Mouse (Mus musculus) limb, embryonic 14.5 days (tissue): ENCODE results near the gene Gm6904. TPM values are rescaled to one million over a fixed set of nuclear protein-coding genes. Genes with fewer than 3 reads are reported as not detected.

Experiments used
- ATAC-seq: fragments of 200-750 bp; cut with Nextera tagmentation; 2 replicates; pipeline ENCODE4 v1.8.0; 2017; ENCODE audit warnings: low read depth, moderate number of reproducible peaks, moderate TSS enrichment; ENCODE audit not compliant: low FRiP score
- DNase-seq: peaks from one replicate; pipeline ENCODE4 v3.0.0-alpha.2; 2015; ENCODE audit warnings: low spot score
- H3K27ac ChIP-seq: fragments of 300-500 bp; sonication (generic); replicated peaks from 2 replicates; pipeline ENCODE4 v1.5.1; 2014; ENCODE audit warnings: low read depth, mild to moderate bottlenecking, low read length, moderate library complexity, mixed read lengths
- H3K27me3 ChIP-seq: fragments of 300-500 bp; sonication (generic); 2 replicates; pipeline ENCODE4 v1.6.1; 2014; ENCODE audit warnings: low read length, mixed read lengths; ENCODE audit not compliant: control insufficient read depth, insufficient read depth
- H3K36me3 ChIP-seq: fragments of 300-500 bp; sonication (generic); 2 replicates; pipeline ENCODE4 v1.6.1; 2014; ENCODE audit warnings: mild to moderate bottlenecking, low read length, moderate library complexity, mixed read lengths; ENCODE audit not compliant: control insufficient read depth, insufficient read depth
- H3K4me1 ChIP-seq: fragments of 300-500 bp; sonication (generic); 2 replicates; pipeline ENCODE4 v1.6.1; 2014; ENCODE audit warnings: antibody characterized with exemption, low read length, mixed read lengths; ENCODE audit not compliant: control insufficient read depth, insufficient read depth
- H3K4me2 ChIP-seq: fragments of 300-500 bp; sonication (generic); replicated peaks from 2 replicates; pipeline ENCODE4 v1.6.1; 2014; ENCODE audit warnings: low read depth, mild to moderate bottlenecking, low read length, moderate library complexity; ENCODE audit not compliant: severe bottlenecking
- H3K4me3 ChIP-seq: fragments of 300-500 bp; sonication (generic); replicated peaks from 2 replicates; pipeline ENCODE4 v1.5.1; 2014; ENCODE audit warnings: low read length
- H3K9ac ChIP-seq: fragments of 300-500 bp; sonication (generic); 2 replicates; pipeline ENCODE4 v1.6.1; 2014; ENCODE audit warnings: mild to moderate bottlenecking, low read depth, low read length, moderate library complexity; ENCODE audit not compliant: severe bottlenecking
- H3K9me3 ChIP-seq: fragments of 300-500 bp; sonication (generic); 2 replicates; pipeline ENCODE4 v1.6.1; 2016; ENCODE audit warnings: low read length; ENCODE audit not compliant: control insufficient read depth
- POLR2A ChIP-seq: fragments of 200-500 bp; IDR thresholded peaks from 2 replicates; pipeline ENCODE4 v1.8.0; 2012; ENCODE audit warnings: inconsistent platforms, mild to moderate bottlenecking, moderate library complexity, borderline replicate concordance; ENCODE audit not compliant: insufficient read depth, insufficient read length; ENCODE audit errors: extremely low read depth
- WGBS: fragments of 180-500 bp; shearing (Covaris S2); extraction: QIAGEN DNeasy Blood & Tissue Kit; methylation state at CpG from one replicate; pipeline ENCODE4 v1.1.7; 2014; 5-methylcytosine and 5-hydroxymethylcytosine counted together
- polyA plus RNA-seq, 2 experiments: library from polyadenylated mRNA; depleted of rRNA in 1 of 2; stranded (reverse) in 1 of 2; unstranded in 1 of 2; fragments of >200 nt; fragmentation: Nextera tagmentation in 1 of 2; extraction: Ambion mirVana in 1 of 2; gene quantifications; 2 replicates each; pipeline versions ENCODE4 v1.2.1 to v1.2.3; 2012 to 2014

The Gm6904 gene
- polyA plus RNA-seq, 2 experiments, result not detected

- no peak overlapping the region for H3K9ac ChIP-seq
- H3K4me2 ChIP-seq, result no peak overlapping the region
- H3K4me1 ChIP-seq, result no peaks in the 10 kb centered on the region
- H3K4me3 ChIP-seq, result no peak overlapping the region
- peaks cover 90% of the 10 kb centered on the region for H3K36me3 ChIP-seq
- H3K27ac ChIP-seq, result no peak overlapping the region
- 91% methylated on average over 9 of the region's 9 CpGs for WGBS
- ATAC-seq (no peak), DNase-seq (no peak)
- TF ChIP-seq POLR2A, result no peak
- 0 out of 2 replicates have a peak, but pooled peaks cover 3% of the 10 kb centered on the region for H3K9me3 ChIP-seq
- no peaks in the 10 kb centered on the region for H3K27me3 ChIP-seq
Observed at GRCm38 (mm10) chr14:59233635-59234034, 26.4 kb downstream of the Gm6904 start.

GRCm38 (mm10) chr14:59232003-59232402 lies 28.0 kb downstream of the Gm6904 start:
- Histone ChIP-seq H3K4me1 (no peaks in the 10 kb centered on the region), H3K4me2 (no peak overlapping the region), H3K36me3 (peaks cover 89% of the 10 kb centered on the region), H3K27ac (no peak overlapping the region), H3K9me3 (no peaks in the 10 kb centered on the region), H3K4me3 (no peak overlapping the region), H3K9ac (no peak overlapping the region), H3K27me3 (no peaks in the 10 kb centered on the region)
- ATAC-seq, result no peak
- DNase-seq, result no peak
- TF ChIP-seq POLR2A, result no peak
- WGBS, result 80% methylated on average over 5 of the region's 5 CpGs

GRCm38 (mm10) chr14:59230331-59230966 lies 29.6 kb downstream of the Gm6904 start:
- H3K4me3 ChIP-seq, result no peak overlapping the region
- H3K9me3 ChIP-seq, result no peaks in the 10 kb centered on the region
- peaks cover 95% of the 10 kb centered on the region for H3K36me3 ChIP-seq
- no peak overlapping the region for H3K9ac ChIP-seq
- DNase-seq (no peak), ATAC-seq (no peak)
- no peaks in the 10 kb centered on the region for H3K27me3 ChIP-seq
- WGBS, result 95% methylated on average over 21 of the region's 21 CpGs
- TF ChIP-seq POLR2A, result no peak
- H3K4me1 ChIP-seq, result no peaks in the 10 kb centered on the region
- H3K27ac ChIP-seq, result no peak overlapping the region
- no peak overlapping the region for H3K4me2 ChIP-seq

- Histone ChIP-seq H3K27me3 (no peaks in the 10 kb centered on the region), H3K27ac (no peak overlapping the region), H3K4me1 (no peaks in the 10 kb centered on the region), H3K4me3 (no peak overlapping the region), H3K9ac (no peak overlapping the region), H3K4me2 (no peak overlapping the region), H3K9me3 (no peaks in the 10 kb centered on the region), H3K36me3 (peaks cover 94% of the 10 kb centered on the region)
- TF ChIP-seq POLR2A, result no peak
- WGBS, result 96% methylated on average over 3 of the region's 3 CpGs
- no peak for DNase-seq
- ATAC-seq, result no peak
Observed at GRCm38 (mm10) chr14:59229822-59230221, 30.2 kb downstream of the Gm6904 start.

GRCm38 (mm10) chr14:59226240-59226639 lies 33.8 kb downstream of the Gm6904 start:
- Histone ChIP-seq H3K4me1 (no peaks in the 10 kb centered on the region), H3K9ac (no peak overlapping the region), H3K4me2 (no peak overlapping the region), H3K9me3 (no peaks in the 10 kb centered on the region), H3K27me3 (no peaks in the 10 kb centered on the region), H3K4me3 (no peak overlapping the region), H3K27ac (no peak overlapping the region), H3K36me3 (peaks cover 88% of the 10 kb centered on the region)
- DNase-seq, result no peak
- ATAC-seq, result no peak
- WGBS, result 95% methylated on average over 11 of the region's 11 CpGs
- TF ChIP-seq POLR2A, result no peak
